Mouse (Mus musculus): ENCODE measurements around the gene Irf2. TPM values are rescaled to one million over a fixed set of nuclear protein-coding genes. Genes with fewer than 3 reads are reported as not detected.
A peak's percentile ranks its signal among the peaks of the same experiment; 100 is the strongest.

Gene Irf2
- polyA plus RNA-seq, 1 experiment from 2014 or later: 30.6 TPM

DNA sequence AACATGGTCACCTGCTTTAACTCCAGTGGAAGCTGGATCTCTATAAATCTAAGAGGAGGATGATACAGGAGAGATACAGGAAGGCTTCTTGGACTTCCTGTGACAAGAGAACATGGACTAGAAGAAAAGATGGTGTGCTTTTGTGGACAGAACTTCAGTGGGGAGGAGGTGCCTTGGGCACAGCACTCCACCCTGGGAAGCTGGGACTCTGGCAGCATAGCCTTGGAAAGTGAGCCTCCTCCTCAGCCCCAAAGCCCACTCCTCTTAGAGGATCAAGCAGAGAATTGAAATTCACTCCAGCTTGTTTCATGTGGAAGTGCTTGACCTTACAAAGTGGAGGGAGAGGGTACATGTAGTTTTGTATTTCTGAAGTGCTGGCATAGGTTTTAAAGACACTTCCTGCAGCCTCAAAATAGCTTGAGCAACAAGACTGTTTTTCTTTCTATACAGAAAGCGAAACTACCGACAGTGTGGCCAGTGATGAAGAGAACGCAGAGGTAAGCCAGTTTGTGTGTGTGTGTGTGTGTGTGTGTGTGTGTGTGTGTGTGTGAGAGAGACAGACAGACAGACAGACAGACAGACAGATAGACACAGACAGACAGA is 104.9 kb downstream of the Irf2 start:
- Histone ChIP-seq H3K4me2 (ENCODE audit: low read length) (no peak overlapping the region), H3K4me3 (replicated peaks; ENCODE audit: low read depth, low read length) (no peak overlapping the region)
- 66% methylated on average over 3 of the region's 3 CpGs for WGBS

DNA sequence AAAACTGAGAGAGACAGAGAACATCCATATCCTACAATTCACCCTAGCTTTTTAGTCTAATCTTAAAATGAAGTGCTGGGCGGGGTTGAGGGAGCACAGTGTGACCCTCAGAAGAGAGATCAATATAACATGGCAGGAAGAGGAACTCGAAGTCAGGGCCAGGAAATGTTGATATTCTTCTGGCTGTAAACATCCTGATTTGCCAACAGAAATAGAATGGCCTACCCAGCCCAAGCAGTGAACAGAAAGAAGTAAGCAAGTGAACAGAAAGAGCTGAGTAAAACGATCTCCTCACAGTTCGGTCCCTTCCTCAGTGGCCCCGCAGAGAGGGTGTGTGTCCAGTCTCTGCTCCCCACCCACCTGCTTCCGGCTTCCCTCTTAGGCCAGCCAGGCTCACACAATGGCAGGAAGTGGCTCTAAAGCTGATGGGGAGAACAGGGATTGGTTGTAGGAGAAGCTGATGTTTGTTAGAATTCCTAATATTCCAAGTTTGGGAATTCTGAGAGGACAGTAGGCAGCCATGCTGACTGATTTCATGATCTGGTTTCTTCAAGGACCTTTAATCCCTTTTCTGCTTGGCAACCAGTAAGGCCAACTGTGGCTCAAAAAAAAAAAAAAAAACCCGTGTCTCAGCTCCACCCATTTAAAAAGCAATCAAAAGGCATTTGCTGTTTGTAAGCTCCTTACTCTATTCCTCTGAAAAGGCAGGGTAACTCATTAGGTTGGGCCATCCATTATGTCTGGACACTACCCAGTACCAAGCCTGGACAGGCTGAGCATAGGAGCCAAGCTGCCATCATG is 105.6 kb downstream of the Irf2 start:
- 55% methylated on average over 7 of the region's 7 CpGs for WGBS
- no peak overlapping the region for H3K4me3 ChIP-seq (replicated peaks; ENCODE audit: low read depth, low read length)
- no peaks in the 10 kb centered on the region; the same call in 1 of the 2 replicates for H3K4me1 ChIP-seq (replicated peaks; ENCODE audit: insufficient read depth, low read length)
- no peak overlapping the region for H3K4me2 ChIP-seq (ENCODE audit: low read length)
- H3K36me3 ChIP-seq (ENCODE audit: insufficient read depth, low read length): peaks cover 12% of the 10 kb centered on the region
- H3K9me3 ChIP-seq (replicated peaks; ENCODE audit: low read length): no peaks in the 10 kb centered on the region
- peak; percentile 65 for DNase-seq (ENCODE audit: low spot score)
- TF ChIP-seq CTCF (IDR thresholded peaks at IDR 0.05; ENCODE audit: low read depth): no peak
- no peak; the same call in 1 of the 2 replicates for ATAC-seq (replicated peaks; ENCODE audit: low FRiP score, low read depth)
- H3K27me3 ChIP-seq (ENCODE audit: insufficient read depth, low read length): no peaks in the 10 kb centered on the region
- H3K27ac ChIP-seq: peak overlapping the region; percentile 69
- H3K9ac ChIP-seq (ENCODE audit: low read depth, low read length): 0 out of 2 replicates have a peak overlapping the region, but pooled peaks have one; percentile 13

More for the DNA sequence above, 104.9 kb downstream of the Irf2 start:
- no peak for TF ChIP-seq CTCF (IDR thresholded peaks at IDR 0.05; ENCODE audit: low read depth)
- H3K27ac ChIP-seq: peak overlapping the region; percentile 69
- peak; percentile 28 for DNase-seq (ENCODE audit: low spot score)
- no peaks in the 10 kb centered on the region for H3K9me3 ChIP-seq (replicated peaks; ENCODE audit: low read length)
- H3K9ac ChIP-seq (ENCODE audit: low read depth, low read length): no peak overlapping the region
- no peaks in the 10 kb centered on the region; the same call in 1 of the 2 replicates for H3K4me1 ChIP-seq (replicated peaks; ENCODE audit: insufficient read depth, low read length)
- peaks cover 12% of the 10 kb centered on the region for H3K36me3 ChIP-seq (ENCODE audit: insufficient read depth, low read length)
- ATAC-seq (replicated peaks; ENCODE audit: low FRiP score, low read depth): no peak
- no peaks in the 10 kb centered on the region for H3K27me3 ChIP-seq (ENCODE audit: insufficient read depth, low read length)

- ATAC-seq (replicated peaks; ENCODE audit: low FRiP score, low read depth): no peak
Observed at GRCm38 (mm10) chr8:46845891-46846290, 106.4 kb downstream of the Irf2 start.

DNA sequence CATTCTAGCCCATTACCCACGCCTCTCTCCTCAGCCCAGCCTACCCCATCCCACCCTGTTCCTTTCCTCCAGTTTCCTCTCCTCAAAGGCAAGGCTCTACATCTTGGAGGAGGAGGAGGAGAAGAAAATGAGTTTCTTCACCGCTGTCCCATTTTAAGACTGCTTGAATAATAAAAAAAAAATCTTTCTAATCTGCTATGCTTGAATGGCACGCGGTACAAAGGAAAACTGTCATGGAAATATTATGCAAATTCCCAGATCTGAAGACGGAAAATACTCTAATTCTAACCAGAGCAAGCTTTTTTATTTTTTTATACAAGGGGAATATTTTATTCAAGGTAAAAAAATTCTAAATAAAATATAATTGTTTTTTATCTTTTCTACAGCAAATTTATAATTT is 107.4 kb downstream of the Irf2 start:
- ATAC-seq (replicated peaks; ENCODE audit: low FRiP score, low read depth) (no peak), DNase-seq (ENCODE audit: low spot score) (no peak)
- no peak overlapping the region for H3K4me2 ChIP-seq (ENCODE audit: low read length)
- H3K9ac ChIP-seq (ENCODE audit: low read depth, low read length): no peak overlapping the region
- WGBS: 91% methylated on average over 5 of the region's 5 CpGs
- no peaks in the 10 kb centered on the region for H3K27me3 ChIP-seq (ENCODE audit: insufficient read depth, low read length)
- no peak overlapping the region for H3K27ac ChIP-seq
- peaks cover 12% of the 10 kb centered on the region for H3K36me3 ChIP-seq (ENCODE audit: insufficient read depth, low read length)
- no peaks in the 10 kb centered on the region for H3K9me3 ChIP-seq (replicated peaks; ENCODE audit: low read length)
- H3K4me1 ChIP-seq (replicated peaks; ENCODE audit: insufficient read depth, low read length): peaks cover 6% of the 10 kb centered on the region; the same call in 1 of the 2 replicates
- no peak overlapping the region for H3K4me3 ChIP-seq (replicated peaks; ENCODE audit: low read depth, low read length)
- TF ChIP-seq CTCF (IDR thresholded peaks at IDR 0.05; ENCODE audit: low read depth): no peak

More at GRCm38 (mm10) chr8:46845891-46846290, 106.4 kb downstream of the Irf2 start:
- Histone ChIP-seq H3K4me3 (replicated peaks; ENCODE audit: low read depth, low read length) (no peak overlapping the region), H3K9me3 (replicated peaks; ENCODE audit: low read length) (no peaks in the 10 kb centered on the region), H3K27ac (peak overlapping the region; percentile 65), H3K36me3 (ENCODE audit: insufficient read depth, low read length) (peaks cover 12% of the 10 kb centered on the region), H3K9ac (ENCODE audit: low read depth, low read length) (no peak overlapping the region), H3K27me3 (ENCODE audit: insufficient read depth, low read length) (no peaks in the 10 kb centered on the region), H3K4me1 (replicated peaks; ENCODE audit: insufficient read depth, low read length) (peaks cover 2% of the 10 kb centered on the region; the same call in 1 of the 2 replicates), H3K4me2 (ENCODE audit: low read length) (no peak overlapping the region)
- no peak for DNase-seq (ENCODE audit: low spot score)
- WGBS: 47% methylated on average over 9 of the region's 9 CpGs
- no peak for TF ChIP-seq CTCF (IDR thresholded peaks at IDR 0.05; ENCODE audit: low read depth)

GRCm38 (mm10) chr8:46848011-46848641 is 108.6 kb downstream of the Irf2 start:
- peaks cover 6% of the 10 kb centered on the region; the same call in 1 of the 2 replicates for H3K4me1 ChIP-seq (replicated peaks; ENCODE audit: insufficient read depth, low read length)
- H3K4me2 ChIP-seq (ENCODE audit: low read length): no peak overlapping the region
- H3K9ac ChIP-seq (ENCODE audit: low read depth, low read length): no peak overlapping the region
- no peak for DNase-seq (ENCODE audit: low spot score)
- H3K36me3 ChIP-seq (ENCODE audit: insufficient read depth, low read length): peaks cover 12% of the 10 kb centered on the region
- no peak for TF ChIP-seq CTCF (IDR thresholded peaks at IDR 0.05; ENCODE audit: low read depth)
- H3K4me3 ChIP-seq (replicated peaks; ENCODE audit: low read depth, low read length): no peak overlapping the region
- no peaks in the 10 kb centered on the region for H3K27me3 ChIP-seq (ENCODE audit: insufficient read depth, low read length)
- no peaks in the 10 kb centered on the region for H3K9me3 ChIP-seq (replicated peaks; ENCODE audit: low read length)
- 64% methylated on average over 6 of the region's 6 CpGs for WGBS
- H3K27ac ChIP-seq: no peak overlapping the region; the same call in 1 of the 2 replicates
- no peak for ATAC-seq (replicated peaks; ENCODE audit: low FRiP score, low read depth)

DNA sequence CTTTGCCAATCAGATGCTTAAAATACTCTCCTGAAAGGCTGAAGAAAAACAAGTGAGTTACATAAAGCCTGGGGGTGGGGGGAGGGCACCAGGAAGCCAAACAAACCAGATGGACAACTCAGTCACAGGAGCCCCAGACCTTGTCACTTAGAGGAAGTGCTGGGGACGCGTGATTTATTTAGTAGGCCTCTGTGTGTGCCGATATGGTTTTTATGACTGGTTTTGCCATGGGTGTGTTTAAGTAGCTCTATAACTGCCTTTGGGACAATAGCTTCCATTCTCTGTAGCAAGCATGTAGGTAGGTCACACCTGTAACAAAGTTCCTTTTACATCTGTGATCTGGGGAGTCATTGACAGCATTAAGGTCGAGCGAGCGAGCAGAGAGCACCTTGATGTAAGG is 109.4 kb downstream of the Irf2 start:
- DNase-seq (ENCODE audit: low spot score): peak; percentile 56

More for the DNA sequence above, 109.4 kb downstream of the Irf2 start:
- TF ChIP-seq CTCF (IDR thresholded peaks at IDR 0.05; ENCODE audit: low read depth): no peak
- Histone ChIP-seq H3K4me1 (replicated peaks; ENCODE audit: insufficient read depth, low read length) (peaks cover 6% of the 10 kb centered on the region; the same call in 1 of the 2 replicates), H3K27ac (peak overlapping the region; percentile 47; the same call in 1 of the 2 replicates), H3K4me2 (ENCODE audit: low read length) (no peak overlapping the region), H3K9ac (ENCODE audit: low read depth, low read length) (no peak overlapping the region), H3K27me3 (ENCODE audit: insufficient read depth, low read length) (no peaks in the 10 kb centered on the region), H3K9me3 (replicated peaks; ENCODE audit: low read length) (no peaks in the 10 kb centered on the region), H3K4me3 (replicated peaks; ENCODE audit: low read depth, low read length) (no peak overlapping the region), H3K36me3 (ENCODE audit: insufficient read depth, low read length) (peaks cover 12% of the 10 kb centered on the region)
- 28% methylated on average over 6 of the region's 6 CpGs for WGBS
- ATAC-seq (replicated peaks; ENCODE audit: low FRiP score, low read depth): no peak
